Mouse (Mus musculus) MEL (cell line): ENCODE data around the gene Fscn1. TPM values are rescaled to one million over a fixed set of nuclear protein-coding genes. Genes with fewer than 3 reads are reported as not detected.

ENCODE experiments used
- DNase-seq: peaks from one replicate; pipeline ENCODE4 v3.0.0; 2011; ENCODE audit warnings: low read depth, low spot score
- H3K27ac ChIP-seq: 2 replicates; pipeline ENCODE4 v1.5.1; 2012; ENCODE audit warnings: low read depth, mild to moderate bottlenecking, control low read depth, low read length, moderate library complexity; ENCODE audit not compliant: control insufficient read depth
- H3K27me3 ChIP-seq, 2 experiments: fragments of 150-350 bp in 1 of 2; sonication (generic) in 1 of 2; 2 replicates each; pipeline ENCODE4 v1.6.1; 2012; ENCODE audit warnings: low read length in 2 of 2, mild to moderate bottlenecking in 2 of 2, improper control_type of control experiment in 1 of 2, moderate library complexity in 1 of 2; ENCODE audit not compliant: insufficient read depth in 2 of 2, control insufficient read depth in 1 of 2
- H3K36me3 ChIP-seq, 2 experiments: 2 replicates each; pipeline ENCODE4 v1.6.1; 2012 to 2014; ENCODE audit warnings: low read length in 2 of 2, improper control_type of control experiment in 1 of 2, inconsistent platforms in 1 of 2, mild to moderate bottlenecking in 1 of 2; ENCODE audit not compliant: insufficient read depth in 2 of 2, control insufficient read depth in 1 of 2
- H3K4me1 ChIP-seq, 2 experiments: fragments of 150-350 bp in 1 of 2; sonication (generic) in 1 of 2; 2 replicates each; pipeline ENCODE4 v1.6.1; 2012; ENCODE audit warnings: low read length in 2 of 2, improper control_type of control experiment in 1 of 2, mild to moderate bottlenecking in 1 of 2; ENCODE audit not compliant: insufficient read depth in 2 of 2, control insufficient read depth in 1 of 2
- H3K4me3 ChIP-seq, 2 experiments: fragments of 150-350 bp in 1 of 2; sonication (generic) in 1 of 2; 2 replicates each; pipeline ENCODE4 v1.5.1; 2012; ENCODE audit warnings: low read depth in 2 of 2, low read length in 2 of 2, mild to moderate bottlenecking in 2 of 2, moderate library complexity in 2 of 2, control low read depth in 1 of 2, improper control_type of control experiment in 1 of 2; ENCODE audit not compliant: control insufficient read depth in 1 of 2, insufficient read depth in 1 of 2
- H3K79me2 ChIP-seq: 2 replicates; pipeline ENCODE4 v1.6.1; 2012; ENCODE audit warnings: mild to moderate bottlenecking, low read length, moderate library complexity; ENCODE audit not compliant: control insufficient read depth, poor library complexity, insufficient read depth
- H3K9ac ChIP-seq: 2 replicates; pipeline ENCODE4 v1.6.1; 2012; ENCODE audit warnings: low read depth, mild to moderate bottlenecking, control low read depth, low read length, moderate library complexity; ENCODE audit not compliant: control insufficient read depth, poor library complexity, severe bottlenecking
- H3K9me3 ChIP-seq: fragments of 150-350 bp; sonication (generic); replicated peaks from 2 replicates; pipeline ENCODE4 v1.6.1; 2012; ENCODE audit warnings: mild to moderate bottlenecking, low read length, improper control_type of control experiment, moderate library complexity; ENCODE audit not compliant: insufficient read depth
- BHLHE40 ChIP-seq: IDR thresholded peaks from 2 replicates; pipeline ENCODE4 v1.6.1; 2012; ENCODE audit warnings: low read depth, mild to moderate bottlenecking, inconsistent platforms, low read length, improper control_type of control experiment, borderline replicate concordance
- CTCF ChIP-seq, 3 experiments: IDR thresholded peaks in 2 of 3; conservative IDR thresholded peaks in 1 of 3; 2 replicates each; pipeline ENCODE4 v1.5.1; 2011 to 2012; ENCODE audit warnings: low read length in 3 of 3, low read depth in 2 of 3, mild to moderate bottlenecking in 2 of 3, improper control_type of control experiment in 1 of 3, inconsistent platforms in 1 of 3, mixed read lengths in 1 of 3, moderate library complexity in 1 of 3; ENCODE audit not compliant: control insufficient read depth in 1 of 3, insufficient read depth in 1 of 3, poor library complexity in 1 of 3, severe bottlenecking in 1 of 3
- E2F4 ChIP-seq: IDR thresholded peaks from 2 replicates; pipeline ENCODE4 v1.6.1; 2011; ENCODE audit warnings: low read depth, low read length, improper control_type of control experiment, borderline replicate concordance
- ELF1 ChIP-seq: IDR thresholded peaks from 2 replicates; pipeline ENCODE4 v1.6.1; 2014; ENCODE audit warnings: low read depth, mild to moderate bottlenecking, inconsistent platforms, low read length, improper control_type of control experiment, moderate library complexity
- EP300 ChIP-seq, 2 experiments: IDR thresholded peaks; 2 replicates each; pipeline ENCODE4 v1.6.1; 2011; ENCODE audit warnings: improper control_type of control experiment in 2 of 2, low read length in 2 of 2, low read depth in 1 of 2, mild to moderate bottlenecking in 1 of 2
- ETS1 ChIP-seq: IDR thresholded peaks from 2 replicates; pipeline ENCODE4 v1.6.1; 2012; ENCODE audit warnings: low read depth, mild to moderate bottlenecking, inconsistent platforms, low read length, improper control_type of control experiment, moderate library complexity
- GABPA ChIP-seq: IDR thresholded peaks from 2 replicates; pipeline ENCODE4 v1.6.1; 2012; ENCODE audit warnings: low read depth, mild to moderate bottlenecking, inconsistent platforms, low read length, improper control_type of control experiment, moderate library complexity
- GATA1 ChIP-seq: IDR thresholded peaks from 2 replicates; pipeline ENCODE4 v1.6.1; 2011; ENCODE audit warnings: low read depth, low read length, improper control_type of control experiment
- JUND ChIP-seq: IDR thresholded peaks from 2 replicates; pipeline ENCODE4 v1.6.1; 2011; ENCODE audit warnings: low read depth, mild to moderate bottlenecking, improper control_type of control experiment, low read length
- KAT2A ChIP-seq: conservative IDR thresholded peaks from 2 replicates; pipeline ENCODE4 v1.6.1; 2012; ENCODE audit warnings: low read depth, low read length, improper control_type of control experiment, inconsistent platforms
- MAFK ChIP-seq: IDR thresholded peaks from 2 replicates; pipeline ENCODE4 v1.6.1; 2011; ENCODE audit warnings: low read depth, mild to moderate bottlenecking, low read length, improper control_type of control experiment, borderline replicate concordance
- MAX ChIP-seq: IDR thresholded peaks from 2 replicates; pipeline ENCODE4 v1.6.1; 2011; ENCODE audit warnings: low read length, improper control_type of control experiment
- MYB ChIP-seq: IDR thresholded peaks from 2 replicates; pipeline ENCODE4 v1.6.1; 2011; ENCODE audit warnings: mild to moderate bottlenecking, low read depth, low read length, improper control_type of control experiment
- MYC ChIP-seq: IDR thresholded peaks from 2 replicates; pipeline ENCODE4 v1.6.1; 2011; ENCODE audit warnings: low read depth, mild to moderate bottlenecking, low read length, improper control_type of control experiment, moderate library complexity
- NELFE ChIP-seq: IDR thresholded peaks from 2 replicates; pipeline ENCODE4 v1.6.1; 2011; ENCODE audit warnings: low read depth, low read length, improper control_type of control experiment
- POLR2A ChIP-seq, 2 experiments: IDR thresholded peaks; 2 replicates each; pipeline ENCODE4 v1.6.1; 2011 to 2012; ENCODE audit warnings: low read length in 2 of 2, mild to moderate bottlenecking in 2 of 2, control low read depth in 1 of 2, improper control_type of control experiment in 1 of 2, low read depth in 1 of 2, moderate library complexity in 1 of 2; ENCODE audit not compliant: control insufficient read depth in 1 of 2, insufficient read depth in 1 of 2, poor library complexity in 1 of 2
- POLR2AphosphoS2 ChIP-seq: IDR thresholded peaks from 2 replicates; pipeline ENCODE4 v1.6.1; 2011; ENCODE audit warnings: low read length, improper control_type of control experiment
- POLR2AphosphoS5 ChIP-seq: IDR thresholded peaks from 2 replicates; pipeline ENCODE4 v1.6.1; 2012; ENCODE audit warnings: low read depth, borderline replicate concordance, mild to moderate bottlenecking, inconsistent platforms, low read length, moderate library complexity, mixed read lengths
- RAD21 ChIP-seq: IDR thresholded peaks from 2 replicates; pipeline ENCODE4 v1.6.1; 2011; ENCODE audit warnings: mild to moderate bottlenecking, low read depth, low read length, improper control_type of control experiment
- RCOR1 ChIP-seq: IDR thresholded peaks from 2 replicates; pipeline ENCODE4 v1.6.1; 2012; ENCODE audit warnings: low read depth, mild to moderate bottlenecking, inconsistent platforms, low read length, improper control_type of control experiment
- SIN3A ChIP-seq: IDR thresholded peaks from 2 replicates; pipeline ENCODE4 v1.6.1; 2012; ENCODE audit warnings: low read length, improper control_type of control experiment, inconsistent platforms
- SMC3 ChIP-seq: IDR thresholded peaks from 2 replicates; pipeline ENCODE4 v1.6.1; 2011; ENCODE audit warnings: low read depth, low read length, improper control_type of control experiment
- TCF12 ChIP-seq: IDR thresholded peaks from 2 replicates; pipeline ENCODE4 v1.6.1; 2014; ENCODE audit warnings: low read depth, mild to moderate bottlenecking, inconsistent platforms, low read length, improper control_type of control experiment, moderate library complexity
- UBTF ChIP-seq: IDR thresholded peaks from 2 replicates; pipeline ENCODE4 v1.6.1; 2012; ENCODE audit warnings: low read depth, mild to moderate bottlenecking, inconsistent platforms, low read length, improper control_type of control experiment, moderate library complexity, borderline replicate concordance; ENCODE audit not compliant: insufficient read depth
- USF1 ChIP-seq: IDR thresholded peaks from 2 replicates; pipeline ENCODE4 v1.6.1; 2014; ENCODE audit warnings: low read depth, mild to moderate bottlenecking, inconsistent platforms, low read length, improper control_type of control experiment, moderate library complexity
- USF2 ChIP-seq, 2 experiments: IDR thresholded peaks; 2 replicates each; pipeline ENCODE4 v1.6.1; 2011 to 2012; ENCODE audit warnings: improper control_type of control experiment in 2 of 2, low read length in 2 of 2, borderline replicate concordance in 1 of 2, inconsistent platforms in 1 of 2, low read depth in 1 of 2, mild to moderate bottlenecking in 1 of 2; ENCODE audit not compliant: insufficient read depth in 1 of 2
- ZKSCAN1 ChIP-seq: IDR thresholded peaks from 2 replicates; pipeline ENCODE4 v1.6.1; 2012; ENCODE audit warnings: low read depth, mild to moderate bottlenecking, inconsistent platforms, low read length, improper control_type of control experiment, moderate library complexity
- ZNF384 ChIP-seq: IDR thresholded peaks from 2 replicates; pipeline ENCODE4 v1.6.1; 2012; ENCODE audit warnings: low read depth, mild to moderate bottlenecking, inconsistent platforms, low read length, improper control_type of control experiment
- polyA plus RNA-seq, 2 experiments: library from polyadenylated mRNA; stranded (reverse) in 1 of 2; unstranded in 1 of 2; fragments of >175 nt in 1 of 2; fragments of >200 nt in 1 of 2; gene quantifications; 2 replicates each; pipeline versions ENCODE4 v1.2.1 to v1.2.4; 2012; ENCODE audit warnings: low replicate concordance in 2 of 2, low read depth in 1 of 2; ENCODE audit not compliant: insufficient read length in 2 of 2, insufficient read depth in 1 of 2, missing spikeins in 1 of 2
- total RNA-seq: library from RNA; depleted of rRNA; stranded (reverse); fragments of 300-350 nt; gene quantifications from 2 replicates; pipeline ENCODE4 v1.2.3, GENCODE M21; 2012

Gene Fscn1
- total and polyA plus RNA-seq, 3 experiments: not detected

GRCm38 (mm10) chr5:142931241-142931745 lies 28.9 kb upstream of the Fscn1 start:
- Histone ChIP-seq H3K79me2 (peaks cover 4% of the 10 kb centered on the region; the same call in 1 of the 2 replicates), H3K27me3 (no peaks in the 10 kb centered on the region), H3K9me3 (no peaks in the 10 kb centered on the region), H3K36me3 (peaks cover 0 to 12% of the 10 kb centered on the region in 2 experiments; a peak in 2 of 4 replicates), H3K4me3 (peak overlapping the region; percentile 52 to 54; a peak in 1 of 4 replicates), H3K4me1 (peaks cover 0 to 33% of the 10 kb centered on the region in 2 experiments; a peak in 2 of 4 replicates), H3K9ac (peak overlapping the region; percentile 71), H3K27ac (peak overlapping the region; percentile 59)
- TF ChIP-seq CTCF (IDR thresholded peaks at IDR 0.05 in 2 of 3, conservative IDR thresholded peaks at IDR 0.05 in 1 of 3; ENCODE audit: control insufficient read depth in 1 of 3, insufficient read depth in 1 of 3, low read depth in 2 of 3, low read length in 3 of 3, poor library complexity in 1 of 3, severe bottlenecking in 1 of 3) (no peak), TCF12 (no peak), JUND (no peak), MAX (no peak), POLR2AphosphoS2 (no peak), ZNF384 (no peak), GABPA (no peak), POLR2A (IDR thresholded peaks at IDR 0.05; ENCODE audit: control insufficient read depth in 1 of 2, insufficient read depth in 1 of 2, low read depth in 1 of 2, low read length in 2 of 2, poor library complexity in 1 of 2) (no peak), SIN3A (no peak), EP300 (IDR thresholded peaks at IDR 0.05; ENCODE audit: low read depth in 1 of 2, low read length in 2 of 2) (no peak), KAT2A (no peak), ETS1 (no peak), GATA1 (no peak), UBTF (no peak), E2F4 (no peak), RCOR1 (no peak), BHLHE40 (no peak), ZKSCAN1 (no peak), NELFE (no peak), USF2 (IDR thresholded peaks at IDR 0.05; ENCODE audit: borderline replicate concordance in 1 of 2, insufficient read depth in 1 of 2, low read depth in 1 of 2, low read length in 2 of 2) (no peak)
- DNase-seq: no peak

- Histone ChIP-seq H3K4me1 (peaks cover 0 to 27% of the 10 kb centered on the region in 2 experiments; a peak in 2 of 4 replicates), H3K36me3 (peaks cover 0 to 12% of the 10 kb centered on the region in 2 experiments; a peak in 2 of 4 replicates), H3K9me3 (no peaks in the 10 kb centered on the region), H3K27ac (peak overlapping the region; percentile 59), H3K4me3 (peak overlapping the region; percentile 52 to 54), H3K79me2 (peaks cover 4% of the 10 kb centered on the region; the same call in 1 of the 2 replicates), H3K9ac (peak overlapping the region; percentile 71), H3K27me3 (no peaks in the 10 kb centered on the region)
- peak; percentile 89 for DNase-seq
- TF ChIP-seq USF1: no peak
- TF ChIP-seq ELF1: 0 out of 2 replicates have a peak, but pooled peaks have one; percentile 19
- no peak for TF ChIP-seq MYB
- peak; percentile 82 for TF ChIP-seq RAD21
- TF ChIP-seq SMC3: peak; percentile 92
- TF ChIP-seq POLR2A (IDR thresholded peaks at IDR 0.05; ENCODE audit: control insufficient read depth in 1 of 2, insufficient read depth in 1 of 2, low read depth in 1 of 2, low read length in 2 of 2, poor library complexity in 1 of 2): no peak; a peak in 1 of 4 replicates
- TF ChIP-seq MYC: no peak
- no peak for TF ChIP-seq E2F4
- peak; percentile 45; the same call in 1 of the 2 replicates for TF ChIP-seq TCF12
- no peak for TF ChIP-seq UBTF
- TF ChIP-seq POLR2AphosphoS2: no peak
- peak in 1 of 2 experiments; percentile 63; a peak in 2 of 4 replicates for TF ChIP-seq EP300 (IDR thresholded peaks at IDR 0.05; ENCODE audit: low read depth in 1 of 2, low read length in 2 of 2)
- TF ChIP-seq MAFK: no peak
- TF ChIP-seq MAX: no peak
- peak; percentile 22; the same call in 1 of the 2 replicates for TF ChIP-seq NELFE
- no peak for TF ChIP-seq POLR2AphosphoS5
- TF ChIP-seq GATA1: no peak
- peak; percentile 12; the same call in 1 of the 2 replicates for TF ChIP-seq ETS1
- no peak for TF ChIP-seq JUND
These were observed 28.0 kb upstream of the Fscn1 start for GRCm38 (mm10) chr5:142932084-142932685.
